Mouse (Mus musculus) CH12.LX (cell line): ENCODE results near the gene Cln6. TPM values are rescaled to one million over a fixed set of nuclear protein-coding genes. Genes with fewer than 3 reads are reported as not detected.

ENCODE experiments used
- DNase-seq: peaks from one replicate; pipeline ENCODE4 v3.0.0-alpha.2; 2013; ENCODE audit errors: extremely low read depth
- H3K27ac ChIP-seq: 2 replicates; pipeline ENCODE4 v1.5.1; 2012; ENCODE audit warnings: low read depth, mild to moderate bottlenecking, control low read depth, moderate library complexity; ENCODE audit not compliant: insufficient read depth
- H3K27me3 ChIP-seq: replicated peaks from 2 replicates; pipeline ENCODE3; 2012; ENCODE audit warnings: inconsistent platforms
- H3K36me3 ChIP-seq, 2 experiments: replicated peaks in 1 of 2; 2 replicates each; pipeline versions ENCODE3 to v1.6.1; 2012; ENCODE audit warnings: inconsistent platforms in 1 of 2, low read length in 1 of 2, mild to moderate bottlenecking in 1 of 2, mixed read lengths in 1 of 2, moderate library complexity in 1 of 2; ENCODE audit not compliant: control insufficient read depth in 1 of 2, insufficient read depth in 1 of 2
- H3K4me1 ChIP-seq, 2 experiments: 2 replicates each; pipeline ENCODE4 v1.6.1; 2012; ENCODE audit warnings: inconsistent platforms in 1 of 2, moderate library complexity in 1 of 2; ENCODE audit not compliant: insufficient read depth in 2 of 2, control insufficient read depth in 1 of 2
- H3K4me2 ChIP-seq: 2 replicates; pipeline ENCODE4 v1.6.1; 2012; ENCODE audit warnings: low read depth, mild to moderate bottlenecking, control low read depth; ENCODE audit not compliant: poor library complexity, insufficient read depth, severe bottlenecking
- H3K4me3 ChIP-seq, 3 experiments: fragments of 150-350 bp in 1 of 3; sonication (generic) in 1 of 3; replicated peaks in 1 of 3; 2 replicates each; pipeline versions ENCODE3 to v1.5.1; 2011 to 2012; ENCODE audit warnings: low read depth in 2 of 3, low read length in 2 of 3, mild to moderate bottlenecking in 2 of 3, moderate library complexity in 2 of 3, control low read depth in 1 of 3, improper control_type of control experiment in 1 of 3, inconsistent platforms in 1 of 3, mixed read lengths in 1 of 3; ENCODE audit not compliant: poor library complexity in 1 of 3
- H3K79me2 ChIP-seq: replicated peaks from 2 replicates; pipeline ENCODE4 v1.6.1; 2012; ENCODE audit warnings: mild to moderate bottlenecking, moderate library complexity; ENCODE audit not compliant: control insufficient read depth, poor library complexity, insufficient read depth, severe bottlenecking; ENCODE audit errors: extremely low read depth
- H3K9ac ChIP-seq: 2 replicates; pipeline ENCODE4 v1.6.1; 2012; ENCODE audit warnings: low read depth, mild to moderate bottlenecking, control low read depth, moderate library complexity; ENCODE audit not compliant: insufficient read depth
- H3K9me3 ChIP-seq: replicated peaks from 2 replicates; pipeline ENCODE3; 2012; ENCODE audit warnings: low read length, inconsistent platforms, mixed read lengths
- BHLHE40 ChIP-seq: IDR thresholded peaks from 2 replicates; pipeline ENCODE4 v1.6.1; 2011; ENCODE audit warnings: mild to moderate bottlenecking, low read depth, low read length, improper control_type of control experiment
- CHD1 ChIP-seq: IDR thresholded peaks from 2 replicates; pipeline ENCODE4 v1.6.1; 2012; ENCODE audit warnings: low read depth, low read length, improper control_type of control experiment, inconsistent platforms
- MAZ ChIP-seq: IDR thresholded peaks from 2 replicates; pipeline ENCODE4 v1.6.1; 2012; ENCODE audit warnings: low read depth, mild to moderate bottlenecking, inconsistent platforms, low read length, improper control_type of control experiment, moderate library complexity
- MXI1 ChIP-seq: IDR thresholded peaks from 2 replicates; pipeline ENCODE4 v1.6.1; 2011; ENCODE audit warnings: mild to moderate bottlenecking, low read depth, low read length, improper control_type of control experiment
- MYC ChIP-seq: IDR thresholded peaks from 2 replicates; pipeline ENCODE4 v1.6.1; 2011; ENCODE audit warnings: low read depth, mild to moderate bottlenecking, improper control_type of control experiment, low read length
- POLR2A ChIP-seq: IDR thresholded peaks from 2 replicates; pipeline ENCODE4 v1.6.1; 2011; ENCODE audit warnings: low read depth, mild to moderate bottlenecking, improper control_type of control experiment, low read length
- POLR2AphosphoS2 ChIP-seq: IDR thresholded peaks from 2 replicates; pipeline ENCODE4 v1.6.1; 2011; ENCODE audit warnings: low read depth, low read length, improper control_type of control experiment
- SIN3A ChIP-seq: IDR thresholded peaks from 2 replicates; pipeline ENCODE4 v1.6.1; 2012; ENCODE audit warnings: low read length, improper control_type of control experiment, inconsistent platforms
- UBTF ChIP-seq: IDR thresholded peaks from 2 replicates; pipeline ENCODE4 v1.6.1; 2012; ENCODE audit warnings: low read depth, mild to moderate bottlenecking, inconsistent platforms, low read length, improper control_type of control experiment, moderate library complexity
- USF2 ChIP-seq: conservative IDR thresholded peaks from 2 replicates; pipeline ENCODE4 v1.6.1; 2011; ENCODE audit warnings: low read depth, low read length, improper control_type of control experiment
- ZMIZ1 ChIP-seq: IDR thresholded peaks from 2 replicates; pipeline ENCODE4 v1.6.1; 2012; ENCODE audit warnings: low read depth, mild to moderate bottlenecking, inconsistent platforms, low read length, improper control_type of control experiment
- dilution Hi-C: fragments of 300-500 bp; cut with MboI; formaldehyde crosslinking; loops from 2 replicates; pipeline ENCODE4 v1.14.3; 2020; ENCODE audit warnings: low sequenced_read_pairs; ENCODE audit not compliant: extremely low pct_unique_long_range_greater_than_20kb, extremely low pct_ligation_motif_present
- in situ Hi-C: fragments of 300-500 bp; cut with MboI; formaldehyde crosslinking; loops from 3 replicates; pipeline ENCODE4 v1.14.3; 2019; ENCODE audit warnings: low sequenced_read_pairs, low pct_ligation_motif_present, low pct_unique_long_range_greater_than_20kb, mixed read lengths
- polyA plus RNA-seq: library from polyadenylated mRNA; unstranded; fragments of >175 nt; gene quantifications from 2 replicates; pipeline ENCODE4 v1.2.1, GENCODE M21; 2012; ENCODE audit warnings: low read depth; ENCODE audit not compliant: insufficient read length
- total RNA-seq, 2 experiments: library from RNA; depleted of rRNA; stranded (reverse); fragments of 300-350 nt in 1 of 2; fragments of >200 nt in 1 of 2; gene quantifications; 2 replicates each; pipeline ENCODE4 v1.2.3; 2012 to 2014

Cln6 gene
- total and polyA plus RNA-seq, 3 experiments: 17.8 to 35.1 (median 25.3) TPM

GRCm38 (mm10) chr9:62837611-62838010 lies 974 bp upstream of the Cln6 start:
- no peak for TF ChIP-seq CHD1
- no peak for TF ChIP-seq USF2
- TF ChIP-seq MAZ: no peak
- TF ChIP-seq MXI1: no peak
- TF ChIP-seq ZMIZ1: no peak
- TF ChIP-seq, all 38 proteins: peak for 0
- dilution Hi-C loops: no loop called here
- H3K9ac ChIP-seq: peak overlapping the region; percentile 39; the same call in 1 of the 2 replicates

GRCm38 (mm10) chr9:62838146-62838505 lies 459 bp upstream of the Cln6 start:
- Histone ChIP-seq H3K79me2 (no peaks in the 10 kb centered on the region), H3K36me3 (peaks cover 0 to 21% of the 10 kb centered on the region in 2 experiments), H3K9me3 (no peaks in the 10 kb centered on the region), H3K4me2 (peak overlapping the region; percentile 85), H3K27ac (no peak overlapping the region), H3K27me3 (no peaks in the 10 kb centered on the region), H3K4me1 (peaks cover 9 to 28% of the 10 kb centered on the region in 2 experiments; a peak in 2 of 4 replicates), H3K4me3 (peak overlapping the region; percentile 60 to 79 (median 68)), H3K9ac (peak overlapping the region; percentile 39)
- in situ Hi-C loops: no loop called here
- no peak for DNase-seq
- TF ChIP-seq POLR2AphosphoS2: no peak
- TF ChIP-seq UBTF: no peak
- dilution Hi-C loops: no loop called here

More at GRCm38 (mm10) chr9:62837611-62838010, 974 bp upstream of the Cln6 start:
- Histone ChIP-seq H3K4me1 (peaks cover 9 to 28% of the 10 kb centered on the region in 2 experiments; a peak in 2 of 4 replicates), H3K9me3 (no peaks in the 10 kb centered on the region), H3K27ac (no peak overlapping the region), H3K27me3 (no peaks in the 10 kb centered on the region), H3K36me3 (peaks cover 0 to 16% of the 10 kb centered on the region in 2 experiments), H3K79me2 (no peaks in the 10 kb centered on the region), H3K4me3 (peak overlapping the region in 2 of 3 experiments; percentile 60 to 79), H3K4me2 (peak overlapping the region; percentile 85)
- DNase-seq: no peak
- in situ Hi-C loops: no loop called here

- Histone ChIP-seq H3K27me3 (no peaks in the 10 kb centered on the region), H3K9ac (peak overlapping the region; percentile 39), H3K4me2 (peak overlapping the region; percentile 64), H3K4me3 (peak overlapping the region; percentile 68 to 79 (median 69)), H3K4me1 (peaks cover 9 to 36% of the 10 kb centered on the region in 2 experiments; a peak in 2 of 4 replicates), H3K79me2 (no peaks in the 10 kb centered on the region), H3K36me3 (peaks cover 0 to 25% of the 10 kb centered on the region in 2 experiments), H3K9me3 (no peaks in the 10 kb centered on the region), H3K27ac (no peak overlapping the region)
- in situ Hi-C loops: no loop called here
- dilution Hi-C loops: no loop called here
- peak; percentile 24 for DNase-seq
- TF ChIP-seq POLR2AphosphoS2 (no peak), SIN3A (0 out of 2 replicates have a peak, but pooled peaks have one; percentile 32), MXI1 (peak; percentile 15; the same call in 1 of the 2 replicates), MYC (0 out of 2 replicates have a peak, but pooled peaks have one; percentile 21), POLR2A (peak; percentile 3; the same call in 1 of the 2 replicates), BHLHE40 (0 out of 2 replicates have a peak, but pooled peaks have one; percentile 41)
These were observed 686 bp downstream of the Cln6 start for GRCm38 (mm10) chr9:62839172-62839770.
